Mouse (Mus musculus) lung, postnatal 0 days (tissue): Measurements from ENCODE around the gene Wbp1l.

Source experiments
- CTCF ChIP-seq: IDR thresholded peaks from 2 replicates; pipeline ENCODE4 v1.5.1; 2016; ENCODE audit warnings: antibody characterized with exemption, mild to moderate bottlenecking
- EP300 ChIP-seq: IDR thresholded peaks from 2 replicates; pipeline ENCODE4 v1.6.1; 2016; ENCODE audit warnings: antibody characterized with exemption, mild to moderate bottlenecking, control low read depth

GRCm38 (mm10) chr19:46675641-46676040 is 76.8 kb downstream of the Wbp1l start:
- TF ChIP-seq CTCF (no peak), EP300 (no peak)
